Mouse (Mus musculus) midbrain, embryonic 11.5 days (tissue): ENCODE measurements around the gene Celf2. TPM values are rescaled to one million over a fixed set of nuclear protein-coding genes. Genes with fewer than 3 reads are reported as not detected.
"Not testable (repeated sequence)": the region's sequence is repeated elsewhere in the genome, so short reads cannot be mapped to it uniquely, and the experiment has no call there.

ENCODE experiments used
- ATAC-seq: fragments of 200-750 bp; cut with Nextera tagmentation; 2 replicates; pipeline ENCODE4 v1.8.0; 2017; ENCODE audit warnings: moderate TSS enrichment, moderate library complexity; ENCODE audit not compliant: low FRiP score
- DNase-seq: peaks from one replicate; pipeline ENCODE4 v3.0.0; 2015; ENCODE audit warnings: low spot score; ENCODE audit errors: missing footprints
- H3K27ac ChIP-seq: fragments of 300-500 bp; sonication (generic); 2 replicates; pipeline ENCODE4 v1.5.1; 2014; ENCODE audit warnings: low read depth, low read length
- H3K27me3 ChIP-seq: fragments of 300-500 bp; sonication (generic); 2 replicates; pipeline ENCODE4 v1.6.1; 2014; ENCODE audit warnings: mild to moderate bottlenecking, low read length, moderate library complexity, mixed read lengths; ENCODE audit not compliant: control insufficient read depth, insufficient read depth
- H3K36me3 ChIP-seq: fragments of 300-500 bp; sonication (generic); 2 replicates; pipeline ENCODE4 v1.6.1; 2014; ENCODE audit warnings: mild to moderate bottlenecking, low read length, moderate library complexity, mixed read lengths; ENCODE audit not compliant: control insufficient read depth, insufficient read depth
- H3K4me1 ChIP-seq: fragments of 300-500 bp; sonication (generic); 2 replicates; pipeline ENCODE4 v1.6.1; 2014; ENCODE audit warnings: low read length; ENCODE audit not compliant: control insufficient read depth, insufficient read depth
- H3K4me2 ChIP-seq: fragments of 300-500 bp; sonication (generic); 2 replicates; pipeline ENCODE4 v1.6.1; 2014; ENCODE audit warnings: mild to moderate bottlenecking, moderate library complexity
- H3K4me3 ChIP-seq: fragments of 300-500 bp; sonication (generic); 2 replicates; pipeline ENCODE4 v1.5.1; 2014; ENCODE audit warnings: low read depth, low read length
- H3K9ac ChIP-seq: fragments of 300-500 bp; sonication (generic); 2 replicates; pipeline ENCODE4 v1.6.1; 2014; ENCODE audit warnings: low read length
- H3K9me3 ChIP-seq: fragments of 300-500 bp; sonication (generic); 2 replicates; pipeline ENCODE4 v1.6.1; 2016; ENCODE audit warnings: low read length; ENCODE audit not compliant: control insufficient read depth
- WGBS: fragments of 180-500 bp; shearing (Covaris S2); extraction: QIAGEN DNeasy Blood & Tissue Kit; methylation state at CpG from one replicate; pipeline ENCODE4 v1.1.7; 2014; 5-methylcytosine and 5-hydroxymethylcytosine counted together
- polyA plus RNA-seq: library from polyadenylated mRNA; unstranded; fragments of >200 nt; fragmentation: Nextera tagmentation; extraction: Ambion mirVana; gene quantifications from 2 replicates; pipeline ENCODE4 v1.2.1, GENCODE M21; 2014

The Celf2 gene
- polyA plus RNA-seq, 1 experiment from 2014 or later, result 92.7 TPM

- Histone ChIP-seq H3K9me3 (no peaks in the 10 kb centered on the region), H3K36me3 (no peaks in the 10 kb centered on the region), H3K27ac (peak overlapping the region; percentile 67; the same call in 1 of the 2 replicates), H3K4me3 (no peak overlapping the region), H3K27me3 (no peaks in the 10 kb centered on the region), H3K4me2 (no peak overlapping the region), H3K9ac (no peak overlapping the region), H3K4me1 (peaks cover 11% of the 10 kb centered on the region)
- DNase-seq (no peak), ATAC-seq (peak; percentile 15; the same call in 1 of the 2 replicates)
- 80% methylated on average over 14 of the region's 14 CpGs for WGBS
These were observed 915.6 kb downstream of the Celf2 start for GRCm38 (mm10) chr2:6593739-6594138.

- Histone ChIP-seq H3K27ac (no peak overlapping the region), H3K36me3 (no peaks in the 10 kb centered on the region), H3K9ac (no peak overlapping the region), H3K27me3 (no peaks in the 10 kb centered on the region), H3K4me1 (no peaks in the 10 kb centered on the region), H3K9me3 (no peaks in the 10 kb centered on the region), H3K4me3 (no peak overlapping the region), H3K4me2 (no peak overlapping the region)
- no peak for ATAC-seq
- 96% methylated on average over 10 of the region's 10 CpGs for WGBS
- DNase-seq, result peak; percentile 69
These were observed 923.2 kb downstream of the Celf2 start for GRCm38 (mm10) chr2:6586122-6586681.

GRCm38 (mm10) chr2:6585069-6585754, 924.2 kb downstream of the Celf2 start:
- no peak for ATAC-seq
- Histone ChIP-seq H3K4me2 (no peak overlapping the region), H3K9ac (no peak overlapping the region), H3K4me1 (no peaks in the 10 kb centered on the region), H3K27ac (no peak overlapping the region), H3K36me3 (no peaks in the 10 kb centered on the region), H3K9me3 (no peaks in the 10 kb centered on the region), H3K27me3 (no peaks in the 10 kb centered on the region), H3K4me3 (no peak overlapping the region)
- 86% methylated on average over 7 of the region's 7 CpGs for WGBS
- peak; percentile 73 for DNase-seq

GRCm38 (mm10) chr2:6582711-6583110, 926.7 kb downstream of the Celf2 start:
- no peak overlapping the region for H3K9ac ChIP-seq
- ATAC-seq, result no peak
- DNase-seq, result peak; percentile 81
- H3K4me3 ChIP-seq, result no peak overlapping the region
- no peak overlapping the region for H3K27ac ChIP-seq
- no peaks in the 10 kb centered on the region for H3K9me3 ChIP-seq
- H3K36me3 ChIP-seq, result no peaks in the 10 kb centered on the region
- H3K4me1 ChIP-seq, result no peaks in the 10 kb centered on the region
- H3K27me3 ChIP-seq, result no peaks in the 10 kb centered on the region
- H3K4me2 ChIP-seq, result no peak overlapping the region

- no peaks in the 10 kb centered on the region for H3K36me3 ChIP-seq
- peak; percentile 67 for DNase-seq
- H3K27ac ChIP-seq, result no peak overlapping the region
- no peaks in the 10 kb centered on the region for H3K4me1 ChIP-seq
- H3K4me2 ChIP-seq, result no peak overlapping the region
- no peaks in the 10 kb centered on the region for H3K27me3 ChIP-seq
- ATAC-seq, result no peak
- 86% methylated on average over 5 of the region's 5 CpGs for WGBS
- H3K9ac ChIP-seq, result no peak overlapping the region
- no peak overlapping the region for H3K4me3 ChIP-seq
- no peaks in the 10 kb centered on the region for H3K9me3 ChIP-seq
These were observed 929.3 kb downstream of the Celf2 start for GRCm38 (mm10) chr2:6580066-6580465.

- H3K4me1 ChIP-seq, H3K4me3 ChIP-seq, H3K9ac ChIP-seq, H3K9me3 ChIP-seq, H3K36me3 ChIP-seq, H3K4me2 ChIP-seq, H3K27ac ChIP-seq, ATAC-seq, H3K27me3 ChIP-seq: not testable (repeated sequence)
- DNase-seq, result peak; percentile 17
- WGBS, result 97% methylated on average over 3 of the region's 3 CpGs
These were observed 934.0 kb downstream of the Celf2 start for GRCm38 (mm10) chr2:6575316-6575715.

GRCm38 (mm10) chr2:6573640-6574039, 935.7 kb downstream of the Celf2 start:
- Histone ChIP-seq H3K4me3 (no peak overlapping the region), H3K36me3 (no peaks in the 10 kb centered on the region), H3K27me3 (no peaks in the 10 kb centered on the region), H3K9ac (no peak overlapping the region), H3K4me2 (no peak overlapping the region), H3K9me3 (no peaks in the 10 kb centered on the region), H3K4me1 (no peaks in the 10 kb centered on the region), H3K27ac (no peak overlapping the region)
- DNase-seq (peak; percentile 21), ATAC-seq (no peak)
- WGBS, result 93% methylated on average over 2 of the region's 2 CpGs

GRCm38 (mm10) chr2:6572976-6573375, 936.4 kb downstream of the Celf2 start:
- no peak overlapping the region for H3K4me3 ChIP-seq
- no peaks in the 10 kb centered on the region for H3K27me3 ChIP-seq
- H3K36me3 ChIP-seq, result no peaks in the 10 kb centered on the region
- peak; percentile 53 for DNase-seq
- H3K9ac ChIP-seq, result no peak overlapping the region
- WGBS, result 83% methylated on average over 5 of the region's 5 CpGs
- H3K27ac ChIP-seq, result no peak overlapping the region
- no peak for ATAC-seq
- no peaks in the 10 kb centered on the region for H3K9me3 ChIP-seq
- no peaks in the 10 kb centered on the region for H3K4me1 ChIP-seq
- H3K4me2 ChIP-seq, result no peak overlapping the region

GRCm38 (mm10) chr2:6569040-6569542, 940.3 kb downstream of the Celf2 start:
- Histone ChIP-seq H3K4me3 (no peak overlapping the region), H3K36me3 (no peaks in the 10 kb centered on the region), H3K9me3 (no peaks in the 10 kb centered on the region), H3K4me1 (no peaks in the 10 kb centered on the region), H3K4me2 (no peak overlapping the region), H3K9ac (no peak overlapping the region), H3K27me3 (no peaks in the 10 kb centered on the region), H3K27ac (no peak overlapping the region)
- 93% methylated on average over 1 of the region's 1 CpGs for WGBS
- DNase-seq (peak; percentile 4), ATAC-seq (no peak)
